Mouse (Mus musculus): ENCODE results near the gene Ccdc34. TPM values are rescaled to one million over a fixed set of nuclear protein-coding genes. Genes with fewer than 3 reads are reported as not detected.

Gene Ccdc34
- polyA plus RNA-seq (2016; fragmentation: Nextera tagmentation; extraction: Ambion mirVana): 61.0 and 61.4 TPM in 2 replicates

GRCm38 (mm10) chr2:110017616-110018505 is at the start of gene Ccdc34:
Gene Ccdc34, plus strand, starts transcription at chr2:110017817.
- H3K9me3 ChIP-seq: no peaks in the 10 kb centered on the region
- H3K27me3 ChIP-seq: no peaks in the 10 kb centered on the region
- H3K4me2 ChIP-seq: peak within 1 kb of the TSS; percentile 83
- WGBS: under 1% methylated on average over 55 of the region's 55 CpGs
- H3K4me1 ChIP-seq (replicated peaks): peaks cover 32% of the 10 kb centered on the region
- peaks cover 27% of the 10 kb centered on the region for H3K36me3 ChIP-seq
- peak within 1 kb of the TSS; percentile 78 for H3K4me3 ChIP-seq (replicated peaks)
- peak within 1 kb of the TSS; percentile 92 for H3K27ac ChIP-seq
- peak within 1 kb of the TSS; percentile 92 for H3K9ac ChIP-seq (replicated peaks)
- ATAC-seq (ENCODE audit: insufficient number of reproducible peaks, insufficient read depth, low FRiP score, low TSS enrichment, low read depth): peak; percentile 96

- H3K27ac ChIP-seq: no peak overlapping the region
- ATAC-seq (ENCODE audit: insufficient number of reproducible peaks, insufficient read depth, low FRiP score, low TSS enrichment, low read depth): no peak
- no peak overlapping the region for H3K4me2 ChIP-seq
- H3K27me3 ChIP-seq: no peaks in the 10 kb centered on the region
- H3K9me3 ChIP-seq: no peaks in the 10 kb centered on the region
- no peak overlapping the region for H3K4me3 ChIP-seq (replicated peaks)
- 79% methylated on average over 3 of the region's 3 CpGs for WGBS
- peaks cover 32% of the 10 kb centered on the region for H3K4me1 ChIP-seq (replicated peaks)
- no peak overlapping the region for H3K9ac ChIP-seq (replicated peaks)
- H3K36me3 ChIP-seq: no peaks in the 10 kb centered on the region
These were observed 48.2 kb upstream of the Ccdc34 start for GRCm38 (mm10) chr2:109969381-109969780.

- Histone ChIP-seq H3K36me3 (no peaks in the 10 kb centered on the region), H3K9ac (replicated peaks) (no peak overlapping the region), H3K27me3 (no peaks in the 10 kb centered on the region), H3K27ac (no peak overlapping the region), H3K4me3 (replicated peaks) (no peak overlapping the region), H3K9me3 (no peaks in the 10 kb centered on the region), H3K4me2 (no peak overlapping the region), H3K4me1 (replicated peaks) (peaks cover 32% of the 10 kb centered on the region)
- ATAC-seq (ENCODE audit: insufficient number of reproducible peaks, insufficient read depth, low FRiP score, low TSS enrichment, low read depth): no peak
- WGBS: 51% methylated on average over 10 of the region's 10 CpGs
These were observed 47.6 kb upstream of the Ccdc34 start for GRCm38 (mm10) chr2:109969926-109970532.

GRCm38 (mm10) chr2:109970744-109971410 is 46.7 kb upstream of the Ccdc34 start:
- H3K9me3 ChIP-seq: no peaks in the 10 kb centered on the region
- no peak overlapping the region for H3K4me2 ChIP-seq
- WGBS: 66% methylated on average over 8 of the region's 8 CpGs
- no peak for ATAC-seq (ENCODE audit: insufficient number of reproducible peaks, insufficient read depth, low FRiP score, low TSS enrichment, low read depth)
- no peaks in the 10 kb centered on the region for H3K27me3 ChIP-seq
- H3K4me3 ChIP-seq (replicated peaks): no peak overlapping the region
- no peak overlapping the region for H3K9ac ChIP-seq (replicated peaks)
- peaks cover 32% of the 10 kb centered on the region for H3K4me1 ChIP-seq (replicated peaks)
- H3K36me3 ChIP-seq: peaks cover 5% of the 10 kb centered on the region
- no peak overlapping the region for H3K27ac ChIP-seq

GRCm38 (mm10) chr2:109972310-109972709 is 45.3 kb upstream of the Ccdc34 start:
- WGBS: 84% methylated on average over 2 of the region's 2 CpGs
- H3K36me3 ChIP-seq: peaks cover 9% of the 10 kb centered on the region
- ATAC-seq (ENCODE audit: insufficient number of reproducible peaks, insufficient read depth, low FRiP score, low TSS enrichment, low read depth): no peak
- H3K27me3 ChIP-seq: no peaks in the 10 kb centered on the region
- no peak overlapping the region for H3K9ac ChIP-seq (replicated peaks)
- H3K9me3 ChIP-seq: no peaks in the 10 kb centered on the region
- H3K4me2 ChIP-seq: no peak overlapping the region
- no peak overlapping the region for H3K27ac ChIP-seq
- H3K4me3 ChIP-seq (replicated peaks): no peak overlapping the region
- peaks cover 32% of the 10 kb centered on the region for H3K4me1 ChIP-seq (replicated peaks)

DNA sequence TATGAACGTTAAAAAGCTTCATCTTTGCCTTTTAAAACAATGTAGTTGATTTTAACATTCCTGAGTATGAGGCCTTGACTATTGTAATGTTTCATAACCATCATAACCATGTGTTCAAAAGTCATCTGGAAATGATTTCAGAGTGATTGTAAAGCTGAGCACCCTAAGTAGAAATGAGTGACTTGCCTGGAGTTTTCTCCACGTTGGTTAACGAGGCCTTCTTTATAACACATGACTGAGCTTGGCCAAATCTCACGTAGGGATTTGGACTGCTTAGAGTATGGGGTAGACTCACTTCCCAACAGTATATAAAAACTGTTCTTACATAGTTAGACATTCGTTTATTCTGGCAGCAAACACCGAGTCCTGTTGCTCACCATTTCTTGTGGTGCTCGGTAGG is 44.7 kb upstream of the Ccdc34 start:
- no peak overlapping the region for H3K9ac ChIP-seq (replicated peaks)
- no peaks in the 10 kb centered on the region for H3K9me3 ChIP-seq
- ATAC-seq (ENCODE audit: insufficient number of reproducible peaks, insufficient read depth, low FRiP score, low TSS enrichment, low read depth): peak; percentile 52; the same call in 1 of the 2 replicates
- no peaks in the 10 kb centered on the region for H3K27me3 ChIP-seq
- H3K4me1 ChIP-seq (replicated peaks): peaks cover 32% of the 10 kb centered on the region
- H3K36me3 ChIP-seq: peaks cover 9% of the 10 kb centered on the region
- H3K4me3 ChIP-seq (replicated peaks): no peak overlapping the region
- peak overlapping the region; percentile 45; the same call in 1 of the 2 replicates for H3K27ac ChIP-seq
- 45% methylated on average over 7 of the region's 7 CpGs for WGBS
- H3K4me2 ChIP-seq: no peak overlapping the region

- Histone ChIP-seq H3K36me3 (peaks cover 9% of the 10 kb centered on the region), H3K9ac (replicated peaks) (no peak overlapping the region), H3K4me1 (replicated peaks) (peaks cover 26% of the 10 kb centered on the region), H3K27me3 (no peaks in the 10 kb centered on the region), H3K9me3 (no peaks in the 10 kb centered on the region), H3K4me3 (replicated peaks) (no peak overlapping the region), H3K27ac (no peak overlapping the region), H3K4me2 (no peak overlapping the region)
- WGBS: 95% methylated on average over 7 of the region's 7 CpGs
- no peak for ATAC-seq (ENCODE audit: insufficient number of reproducible peaks, insufficient read depth, low FRiP score, low TSS enrichment, low read depth)
These were observed 42.8 kb upstream of the Ccdc34 start for GRCm38 (mm10) chr2:109974807-109975206.

DNA sequence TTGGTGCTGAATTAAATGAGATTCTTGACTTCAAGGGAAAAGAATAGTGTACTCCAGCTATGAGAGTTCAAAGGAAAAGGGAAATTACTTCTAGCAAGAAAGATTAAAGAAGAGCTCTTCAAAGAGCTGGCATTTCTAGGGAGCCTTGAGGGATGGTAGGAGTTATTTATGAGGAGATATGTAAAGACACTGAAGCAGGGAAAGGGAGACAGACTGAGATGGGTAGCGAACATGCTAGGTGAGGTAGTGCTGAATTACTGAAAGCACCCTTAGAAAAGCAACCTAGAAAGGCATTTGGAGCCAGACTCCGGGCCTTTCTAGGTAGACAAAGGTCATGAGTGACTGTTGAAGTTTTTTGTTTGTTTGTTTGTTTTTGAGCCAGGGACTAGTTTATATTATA is 41.4 kb upstream of the Ccdc34 start:
- Histone ChIP-seq H3K4me2 (no peak overlapping the region), H3K27ac (no peak overlapping the region), H3K4me3 (replicated peaks) (no peak overlapping the region), H3K27me3 (no peaks in the 10 kb centered on the region), H3K9me3 (no peaks in the 10 kb centered on the region), H3K36me3 (peaks cover 9% of the 10 kb centered on the region), H3K4me1 (replicated peaks) (peaks cover 16% of the 10 kb centered on the region), H3K9ac (replicated peaks) (no peak overlapping the region)
- WGBS: 77% methylated on average over 2 of the region's 2 CpGs
- ATAC-seq (ENCODE audit: insufficient number of reproducible peaks, insufficient read depth, low FRiP score, low TSS enrichment, low read depth): no peak

DNA sequence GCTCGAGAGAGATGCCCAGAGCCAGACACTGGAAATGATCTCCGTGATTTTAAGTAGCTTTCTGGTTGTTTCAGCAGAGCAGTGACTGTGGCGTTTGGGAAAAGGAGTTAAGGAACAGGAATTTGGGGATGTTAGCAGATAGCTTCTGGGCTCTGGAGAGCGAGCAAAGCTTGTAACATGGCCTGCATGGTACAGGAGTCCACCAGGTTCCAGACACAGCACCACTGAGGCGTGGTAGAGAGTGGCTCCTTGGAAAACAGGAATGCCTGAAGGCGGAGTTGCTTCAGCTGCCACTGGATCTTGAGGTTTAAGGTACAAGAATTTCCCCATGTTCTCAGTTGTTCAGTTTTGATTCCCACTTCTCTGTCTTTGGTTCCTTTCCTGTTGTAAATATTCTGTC is 40.3 kb upstream of the Ccdc34 start:
- no peaks in the 10 kb centered on the region for H3K9me3 ChIP-seq
- no peaks in the 10 kb centered on the region for H3K27me3 ChIP-seq
- no peak overlapping the region for H3K4me2 ChIP-seq
- H3K9ac ChIP-seq (replicated peaks): no peak overlapping the region
- H3K36me3 ChIP-seq: peaks cover 9% of the 10 kb centered on the region
- no peak overlapping the region for H3K27ac ChIP-seq
- whole genome bisulfite sequencing: 88% methylated on average over 6 of the region's 6 CpGs
- no peak for ATAC-seq (ENCODE audit: insufficient number of reproducible peaks, insufficient read depth, low FRiP score, low TSS enrichment, low read depth)
- H3K4me1 ChIP-seq (replicated peaks): peaks cover 11% of the 10 kb centered on the region
- H3K4me3 ChIP-seq (replicated peaks): no peak overlapping the region

- Histone ChIP-seq H3K27ac (no peak overlapping the region), H3K4me3 (replicated peaks) (no peak overlapping the region), H3K9ac (replicated peaks) (no peak overlapping the region), H3K4me2 (no peak overlapping the region), H3K36me3 (peaks cover 9% of the 10 kb centered on the region), H3K4me1 (replicated peaks) (0 out of 2 replicates have a peak, but pooled peaks cover under 1% of the 10 kb centered on the region), H3K27me3 (no peaks in the 10 kb centered on the region), H3K9me3 (no peaks in the 10 kb centered on the region)
- ATAC-seq (ENCODE audit: insufficient number of reproducible peaks, insufficient read depth, low FRiP score, low TSS enrichment, low read depth): no peak
These were observed 38.4 kb upstream of the Ccdc34 start for GRCm38 (mm10) chr2:109979209-109979608.

DNA sequence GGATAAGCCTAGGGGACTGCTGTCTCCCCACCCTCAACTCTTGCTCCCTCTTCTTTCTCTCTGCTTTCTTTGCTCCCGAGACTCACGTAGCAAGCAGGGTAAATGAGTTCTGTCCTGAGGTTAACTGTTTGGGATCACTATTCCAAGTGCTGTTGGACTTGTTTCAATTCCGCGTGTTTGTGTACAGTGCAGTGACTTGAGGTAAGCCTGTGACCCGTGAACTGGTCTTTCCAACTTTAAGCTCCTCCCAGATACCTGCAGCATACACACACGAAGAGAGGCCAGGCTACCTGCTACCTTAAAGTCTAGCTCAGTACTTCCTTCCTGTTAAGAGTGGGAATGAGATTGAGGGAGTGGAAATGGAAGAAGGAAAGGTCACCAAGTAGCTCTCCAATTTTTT is 34.2 kb upstream of the Ccdc34 start:
- Histone ChIP-seq H3K27me3 (no peaks in the 10 kb centered on the region), H3K9me3 (no peaks in the 10 kb centered on the region), H3K36me3 (no peaks in the 10 kb centered on the region; the same call in 1 of the 2 replicates), H3K27ac (no peak overlapping the region), H3K4me3 (replicated peaks) (no peak overlapping the region), H3K4me1 (replicated peaks) (peaks cover 41% of the 10 kb centered on the region), H3K9ac (replicated peaks) (no peak overlapping the region), H3K4me2 (no peak overlapping the region)
- no peak for ATAC-seq (ENCODE audit: insufficient number of reproducible peaks, insufficient read depth, low FRiP score, low TSS enrichment, low read depth)
- 90% methylated on average over 6 of the region's 6 CpGs for WGBS
